Mouse (Mus musculus) erythroid progenitor cell, adult 5-6 weeks (primary cell): Measurements from ENCODE around the gene Nsg1. TPM values are rescaled to one million over a fixed set of nuclear protein-coding genes. Genes with fewer than 3 reads are reported as not detected.

Experiments used
- ATAC-seq: replicated peaks from 2 replicates; pipeline ENCODE4 v1.8.0; 2016; ENCODE audit warnings: moderate number of reproducible peaks, mild to moderate bottlenecking, moderate TSS enrichment, inconsistent platforms; ENCODE audit not compliant: poor library complexity, low FRiP score, severe bottlenecking
- total RNA-seq, 2 experiments: library from RNA; stranded (forward) in 1 of 2; stranded (reverse) in 1 of 2; fragments of 150-400 nt in 1 of 2; fragments of 186-747, 209-891 nt in 1 of 2; gene quantifications; 2 replicates each; pipeline versions ENCODE4 v1.2.3 to v1.2.4; 2015 to 2017; ENCODE audit warnings: low replicate concordance in 2 of 2

Gene Nsg1
- total RNA-seq, 2 experiments from 2014 or later, result not detected

DNA sequence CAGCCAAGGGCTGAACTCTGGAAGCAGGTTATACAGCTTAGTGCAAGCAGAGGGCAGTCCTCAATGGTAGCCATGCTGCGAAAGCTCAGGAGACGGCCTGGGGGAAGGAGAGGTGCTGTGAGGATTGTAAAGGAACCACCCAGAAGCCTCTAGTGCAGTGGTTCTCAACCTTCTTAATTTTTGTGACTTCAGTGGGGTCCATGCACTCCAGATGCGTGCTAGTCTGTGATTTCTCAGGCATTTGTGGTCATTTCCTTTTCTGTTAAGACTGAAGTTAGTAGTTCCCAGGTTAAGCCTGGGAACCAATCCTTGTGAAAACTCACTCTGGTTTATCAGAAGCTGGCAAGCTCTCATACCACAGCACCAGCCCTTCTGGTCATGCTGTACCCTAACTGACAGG is 69.6 kb downstream of the Nsg1 start:
- ATAC-seq, result no peak

Other genes with a start within 250 kb of the Nsg1 start
- gene Stx18, start 121.2 kb downstream of the Nsg1 start, total RNA-seq (2015; ENCODE audit: low replicate concordance), result 9.0 and 23.5 TPM in 2 replicates
- gene Stx18, start 121.2 kb downstream of the Nsg1 start, total RNA-seq (2017; ENCODE audit: low replicate concordance), result 10.9 and 12.1 TPM in 2 replicates
- gene Zbtb49, start 60.5 kb upstream of the Nsg1 start, total RNA-seq (2015; ENCODE audit: low replicate concordance), result 1.1 and 2.1 TPM in 2 replicates
- gene Zbtb49, start 60.5 kb upstream of the Nsg1 start, total RNA-seq (2017; ENCODE audit: low replicate concordance), result 3.0 and 4.4 TPM in 2 replicates
- 14.8 and 18.9 TPM in 2 replicates for gene Lyar, start 60.6 kb upstream of the Nsg1 start, total RNA-seq (2015; ENCODE audit: low replicate concordance)
- 11.0 and 30.8 TPM in 2 replicates for gene Lyar, start 60.6 kb upstream of the Nsg1 start, total RNA-seq (2017; ENCODE audit: low replicate concordance)
- 39.3 and 63.3 TPM in 2 replicates for gene Tmem128, start 100.3 kb upstream of the Nsg1 start, total RNA-seq (2015; ENCODE audit: low replicate concordance)
- gene Tmem128, start 100.3 kb upstream of the Nsg1 start, total RNA-seq (2017; ENCODE audit: low replicate concordance), result 16.0 and 16.2 TPM in 2 replicates
- not detected in 2 replicates for gene Otop1, start 116.1 kb upstream of the Nsg1 start, total RNA-seq (2015; ENCODE audit: low replicate concordance)
- not detected in 2 replicates for gene Otop1, start 116.1 kb upstream of the Nsg1 start, total RNA-seq (2017; ENCODE audit: low replicate concordance)
- not detected in 2 replicates for gene Drd5, start 159.5 kb upstream of the Nsg1 start, total RNA-seq (2015; ENCODE audit: low replicate concordance)
- gene Drd5, start 159.5 kb upstream of the Nsg1 start, total RNA-seq (2017; ENCODE audit: low replicate concordance), result not detected in 2 replicates